Mouse (Mus musculus): ENCODE results near the gene Tmem217. TPM values are rescaled to one million over a fixed set of nuclear protein-coding genes. Genes with fewer than 3 reads are reported as not detected.
"Not testable (repeated sequence)": the region's sequence is repeated elsewhere in the genome, so short reads cannot be mapped to it uniquely, and the experiment has no call there.

Tmem217 gene
- polyA plus RNA-seq, 1 experiment from 2014 or later = 0.62 TPM

DNA sequence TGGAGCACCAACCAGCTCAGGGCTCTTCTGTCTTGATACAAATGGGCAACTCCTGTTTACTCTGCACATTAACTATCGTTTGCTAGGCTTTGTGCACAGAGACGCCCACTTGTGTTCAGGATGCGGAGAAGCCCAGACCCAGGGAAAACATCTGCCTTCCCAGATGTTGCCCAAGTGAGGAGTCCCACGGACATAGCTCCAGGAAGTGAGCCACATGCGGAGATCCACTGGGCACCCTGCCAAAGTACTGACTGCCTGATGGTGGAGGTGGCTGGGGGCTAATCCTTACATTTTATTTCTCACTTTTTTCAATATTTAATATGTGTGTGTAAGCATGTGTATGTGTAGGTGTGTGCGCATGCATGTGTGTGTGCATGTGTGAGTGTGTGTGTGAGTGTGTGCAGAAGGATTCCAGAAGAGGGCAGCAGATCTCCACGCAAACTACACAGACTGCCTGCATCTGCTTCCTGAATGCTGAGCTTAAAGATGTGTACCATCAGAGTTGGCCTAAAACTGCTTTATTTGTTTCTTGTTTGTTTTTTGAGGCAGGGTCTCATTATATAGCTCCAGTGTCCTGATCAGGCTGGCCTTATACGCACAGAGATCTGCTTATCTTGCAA lies 23.5 kb downstream of the Tmem217 start:
- Histone ChIP-seq H3K27me3 (no peaks in the 10 kb centered on the region), H3K4me3 (no peak overlapping the region)
- 75% methylated on average over 8 of the region's 8 CpGs for WGBS

DNA sequence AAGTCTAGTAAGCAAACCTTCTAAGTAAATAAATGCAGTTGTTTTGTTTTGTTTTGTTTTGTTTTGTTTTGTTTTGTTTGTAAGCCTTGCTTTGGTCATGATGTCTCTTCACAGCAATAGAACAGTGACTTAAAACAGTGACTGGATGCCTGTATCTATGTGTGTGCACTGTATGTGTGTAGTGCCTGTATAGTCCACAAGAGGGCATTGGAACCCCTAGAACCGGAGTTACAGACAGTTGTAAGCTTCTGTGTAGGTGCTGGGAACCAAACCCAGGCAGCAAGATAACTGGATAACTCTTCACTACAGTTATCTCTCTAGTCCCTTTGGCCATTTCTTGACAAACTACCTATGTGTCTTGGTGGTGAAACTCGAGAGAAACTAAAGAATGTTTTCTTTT lies 26.6 kb downstream of the Tmem217 start:
- WGBS = 84% methylated on average over 2 of the region's 2 CpGs
- Histone ChIP-seq H3K4me2 (no peak overlapping the region), H3K9ac (no peak overlapping the region), H3K4me3 (no peak overlapping the region), H3K9me3 (replicated peaks) (no peaks in the 10 kb centered on the region), H3K4me1 (replicated peaks) (no peaks in the 10 kb centered on the region), H3K27ac (no peak overlapping the region), H3K36me3 (no peaks in the 10 kb centered on the region), H3K27me3 (no peaks in the 10 kb centered on the region)
- ATAC-seq (replicated peaks; ENCODE audit: insufficient number of reproducible peaks, insufficient read depth, low FRiP score, low read depth) = no peak

More for the DNA sequence above, 23.5 kb downstream of the Tmem217 start:
- no peak overlapping the region for H3K9ac ChIP-seq
- peaks cover 6% of the 10 kb centered on the region for H3K4me1 ChIP-seq (replicated peaks)
- no peaks in the 10 kb centered on the region for H3K9me3 ChIP-seq (replicated peaks)
- H3K27ac ChIP-seq = no peak overlapping the region
- H3K36me3 ChIP-seq = no peaks in the 10 kb centered on the region
- no peak for ATAC-seq (replicated peaks; ENCODE audit: insufficient number of reproducible peaks, insufficient read depth, low FRiP score, low read depth)
- no peak overlapping the region for H3K4me2 ChIP-seq

DNA sequence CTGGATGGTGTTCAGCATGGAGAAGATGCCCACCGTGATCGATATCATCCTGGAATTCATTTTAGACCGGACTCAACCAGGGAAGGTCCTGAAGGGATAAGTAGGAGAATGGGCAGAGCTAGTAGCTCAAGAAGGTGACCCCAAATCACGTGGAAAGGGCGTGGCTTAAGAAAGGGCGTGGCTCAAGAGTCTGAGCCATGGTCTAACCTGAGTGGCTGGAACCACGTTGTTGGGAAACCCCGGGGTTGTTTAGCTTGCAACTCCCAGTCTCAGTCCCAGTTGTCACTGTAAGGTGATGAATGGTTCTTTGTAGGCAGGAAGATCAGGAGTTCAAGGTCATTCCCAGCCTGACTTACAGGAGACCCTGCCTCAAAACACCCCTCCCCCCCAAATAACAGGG lies 32.5 kb downstream of the Tmem217 start:
- Histone ChIP-seq H3K9ac (no peak overlapping the region), H3K4me1 (replicated peaks) (peaks cover under 1% of the 10 kb centered on the region; the same call in 1 of the 2 replicates), H3K9me3 (replicated peaks) (no peaks in the 10 kb centered on the region), H3K27ac (no peak overlapping the region), H3K36me3 (no peaks in the 10 kb centered on the region), H3K4me2 (no peak overlapping the region), H3K27me3 (no peaks in the 10 kb centered on the region), H3K4me3 (no peak overlapping the region)
- WGBS = 70% methylated on average over 8 of the region's 8 CpGs
- no peak for ATAC-seq (replicated peaks; ENCODE audit: insufficient number of reproducible peaks, insufficient read depth, low FRiP score, low read depth)

DNA sequence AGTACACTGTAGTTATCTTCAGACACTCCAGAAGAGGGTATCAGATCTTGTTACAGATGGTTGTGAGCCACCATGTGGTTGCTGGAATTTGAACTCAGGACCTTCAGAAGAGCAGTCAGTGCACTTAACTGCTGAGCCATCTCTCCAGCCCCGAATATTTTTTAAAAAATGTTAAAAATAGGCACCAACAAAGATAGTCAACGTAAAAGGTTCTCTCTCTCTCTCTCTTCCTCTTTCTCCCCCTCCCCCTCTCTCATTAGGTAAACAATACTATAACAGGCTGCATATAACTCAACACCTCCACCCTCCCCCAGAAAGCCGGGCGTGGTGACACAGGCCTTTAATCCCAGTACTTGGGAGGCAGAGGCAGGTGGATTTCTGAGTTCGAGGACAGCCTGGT lies 33.5 kb downstream of the Tmem217 start:
- 73% methylated on average over 5 of the region's 5 CpGs for WGBS
- not testable (repeated sequence) for H3K4me3 ChIP-seq

DNA sequence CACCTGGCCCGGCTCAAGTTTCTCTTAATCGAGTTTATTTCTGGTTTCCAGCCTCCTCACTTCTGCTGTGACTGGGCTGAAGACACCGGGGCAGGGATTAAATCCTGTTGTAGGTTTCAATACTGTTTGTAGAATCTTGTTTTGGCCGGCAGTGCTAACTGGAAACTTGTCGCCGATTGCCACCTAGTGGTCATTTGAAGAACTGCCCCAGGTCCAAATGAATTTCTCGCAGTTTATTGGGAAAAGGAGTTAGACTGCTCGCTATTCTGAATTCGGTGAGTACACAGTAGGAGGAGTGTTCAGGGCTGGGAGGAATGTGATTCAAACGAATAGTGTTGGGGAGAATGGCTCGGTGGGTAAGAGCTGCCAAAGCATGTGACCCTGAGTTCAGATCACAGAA lies 37.8 kb downstream of the Tmem217 start:
- no peak overlapping the region for H3K4me2 ChIP-seq
- ATAC-seq (replicated peaks; ENCODE audit: insufficient number of reproducible peaks, insufficient read depth, low FRiP score, low read depth) = peak; percentile 39; the same call in 1 of the 2 replicates
- peaks cover 9% of the 10 kb centered on the region for H3K4me1 ChIP-seq (replicated peaks)
- H3K9me3 ChIP-seq (replicated peaks) = no peaks in the 10 kb centered on the region
- 2% methylated on average over 11 of the region's 11 CpGs for WGBS
- no peak overlapping the region for H3K27ac ChIP-seq
- no peak overlapping the region for H3K4me3 ChIP-seq
- H3K9ac ChIP-seq = no peak overlapping the region
- H3K27me3 ChIP-seq = no peaks in the 10 kb centered on the region
- H3K36me3 ChIP-seq = no peaks in the 10 kb centered on the region

More for the DNA sequence above, 33.5 kb downstream of the Tmem217 start:
- not testable (repeated sequence) for H3K4me2 ChIP-seq; H3K36me3 ChIP-seq; H3K4me1 ChIP-seq (replicated peaks); ATAC-seq (replicated peaks; ENCODE audit: insufficient number of reproducible peaks, insufficient read depth, low FRiP score, low read depth); H3K27ac ChIP-seq; H3K9ac ChIP-seq; H3K9me3 ChIP-seq (replicated peaks); H3K27me3 ChIP-seq

DNA sequence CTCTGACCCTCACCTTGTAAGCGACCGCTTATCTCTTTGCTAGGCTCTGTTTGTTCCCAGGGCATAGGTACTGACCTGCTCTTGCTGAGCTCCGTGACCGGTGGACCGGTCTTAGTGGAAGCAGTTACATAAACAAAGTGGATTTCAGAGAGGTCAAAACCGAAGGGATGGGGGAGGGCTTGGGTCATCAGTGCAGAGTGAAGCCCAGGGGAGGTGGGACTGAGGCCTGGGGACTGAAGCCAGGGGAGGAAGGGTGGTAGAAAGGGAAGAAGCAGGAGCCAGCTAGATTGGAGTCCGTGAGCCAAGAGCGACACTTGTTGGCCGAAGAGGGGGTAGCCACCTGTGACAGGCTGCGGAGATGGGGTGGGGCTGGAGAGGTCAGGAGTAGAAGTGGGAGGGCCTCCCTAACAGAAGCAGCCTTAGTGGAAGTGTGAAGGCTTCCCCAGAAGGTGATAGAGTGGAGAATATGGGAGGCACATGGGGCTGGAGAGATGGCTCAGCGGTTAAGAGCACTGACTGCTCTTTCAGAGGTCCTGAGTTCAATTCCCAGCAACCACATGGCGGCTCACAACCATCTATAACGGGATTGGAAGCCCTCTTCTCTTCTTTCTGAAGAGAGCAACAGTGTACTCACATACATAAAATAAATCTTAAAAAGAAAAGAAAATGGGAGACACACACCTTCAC lies 39.0 kb downstream of the Tmem217 start:
- WGBS = 34% methylated on average over 13 of the region's 13 CpGs
- Histone ChIP-seq H3K27me3 (no peaks in the 10 kb centered on the region), H3K4me2 (no peak overlapping the region), H3K4me3 (no peak overlapping the region), H3K9me3 (replicated peaks) (no peaks in the 10 kb centered on the region), H3K4me1 (replicated peaks) (peaks cover 9% of the 10 kb centered on the region), H3K36me3 (no peaks in the 10 kb centered on the region), H3K27ac (no peak overlapping the region), H3K9ac (no peak overlapping the region)
- peak; percentile 49; the same call in 1 of the 2 replicates for ATAC-seq (replicated peaks; ENCODE audit: insufficient number of reproducible peaks, insufficient read depth, low FRiP score, low read depth)

DNA sequence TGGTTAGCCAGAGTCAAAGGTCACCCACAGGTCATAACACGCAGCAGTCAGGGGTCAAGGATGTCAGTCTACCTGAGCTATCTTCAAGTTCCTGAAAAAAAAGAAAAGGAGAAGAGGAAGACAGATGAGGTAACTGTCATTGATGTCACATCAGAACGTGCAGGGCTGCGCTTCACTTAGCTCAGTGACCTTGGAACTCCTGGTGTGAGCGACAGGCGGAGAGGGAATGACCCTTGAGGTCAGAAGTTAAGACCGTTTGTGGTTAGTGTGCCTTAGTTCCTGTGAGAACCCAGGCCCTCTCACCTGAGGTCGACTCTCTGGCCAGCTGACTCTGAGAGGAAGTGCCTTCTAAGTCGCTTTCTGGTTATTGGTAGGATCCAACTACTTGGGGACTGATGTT lies 41.5 kb downstream of the Tmem217 start:
- H3K4me3 ChIP-seq = no peak overlapping the region
- no peak for ATAC-seq (replicated peaks; ENCODE audit: insufficient number of reproducible peaks, insufficient read depth, low FRiP score, low read depth)
- 57% methylated on average over 8 of the region's 8 CpGs for WGBS
- H3K4me2 ChIP-seq = no peak overlapping the region
- H3K9me3 ChIP-seq (replicated peaks) = no peaks in the 10 kb centered on the region
- no peaks in the 10 kb centered on the region for H3K27me3 ChIP-seq
- no peaks in the 10 kb centered on the region for H3K36me3 ChIP-seq
- no peak overlapping the region for H3K9ac ChIP-seq
- H3K27ac ChIP-seq = no peak overlapping the region
- H3K4me1 ChIP-seq (replicated peaks) = peaks cover 9% of the 10 kb centered on the region

DNA sequence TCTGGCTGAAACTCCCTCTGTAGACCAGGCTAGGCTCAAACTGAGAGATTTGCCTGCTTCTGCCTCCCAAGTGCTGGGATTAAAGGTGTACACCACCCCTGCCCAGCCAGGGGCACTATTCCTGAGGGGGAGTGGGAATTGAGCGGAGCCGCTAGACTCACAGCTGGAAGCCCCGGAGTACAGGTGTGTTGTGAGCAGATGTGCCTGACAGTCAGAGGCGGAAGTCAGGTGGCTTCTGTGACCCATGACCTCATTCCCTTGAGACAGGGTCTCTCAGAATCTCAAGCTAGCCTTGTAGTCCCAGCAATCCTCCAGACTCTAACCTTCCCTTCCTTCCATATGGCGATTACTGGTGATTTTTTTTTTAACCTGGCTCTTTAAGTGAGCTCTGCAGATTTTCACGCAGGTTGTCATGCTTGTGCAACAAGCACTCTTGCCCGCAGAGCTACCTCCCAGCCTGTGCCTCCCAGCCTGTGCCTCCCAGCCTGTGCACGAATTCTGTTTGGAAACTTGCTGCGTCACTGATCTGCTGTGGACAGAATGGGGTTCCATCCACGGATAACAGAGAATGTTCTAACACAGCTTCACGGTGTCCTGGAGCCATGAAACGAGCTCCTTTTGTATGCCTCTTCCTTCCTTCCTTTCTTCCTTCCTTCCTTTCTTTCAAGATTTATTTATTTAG lies 43.1 kb downstream of the Tmem217 start:
- 71% methylated on average over 12 of the region's 12 CpGs for WGBS
- H3K9me3 ChIP-seq (replicated peaks) = no peaks in the 10 kb centered on the region
- no peak overlapping the region for H3K9ac ChIP-seq

DNA sequence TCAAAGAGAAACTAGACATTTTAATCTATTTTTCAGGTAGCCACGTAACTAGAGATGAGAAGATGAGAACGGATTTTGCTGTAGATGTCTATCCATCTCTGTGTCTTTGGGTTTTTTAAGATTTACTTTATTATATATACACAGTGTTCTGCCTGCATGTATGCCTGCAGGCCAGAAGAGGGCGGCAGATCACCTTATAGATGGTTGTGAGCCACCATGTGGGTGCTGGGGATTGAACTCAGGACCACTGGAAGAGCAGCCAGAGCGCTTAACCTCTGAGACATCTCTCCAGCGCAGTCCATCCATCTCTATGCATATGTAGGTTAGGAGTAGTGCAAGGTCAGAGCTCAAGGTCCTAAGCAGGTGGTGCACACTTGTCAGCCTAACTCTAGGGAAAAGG lies 48.5 kb downstream of the Tmem217 start:
- no peaks in the 10 kb centered on the region for H3K27me3 ChIP-seq
- no peaks in the 10 kb centered on the region for H3K9me3 ChIP-seq (replicated peaks)
- H3K4me2 ChIP-seq = no peak overlapping the region
- WGBS = 79% methylated on average over 5 of the region's 5 CpGs
- peaks cover 8% of the 10 kb centered on the region for H3K4me1 ChIP-seq (replicated peaks)
- H3K36me3 ChIP-seq = no peaks in the 10 kb centered on the region
- ATAC-seq (replicated peaks; ENCODE audit: insufficient number of reproducible peaks, insufficient read depth, low FRiP score, low read depth) = no peak
- no peak overlapping the region for H3K9ac ChIP-seq
- no peak overlapping the region for H3K27ac ChIP-seq
- H3K4me3 ChIP-seq = no peak overlapping the region

More for the DNA sequence above, 43.1 kb downstream of the Tmem217 start:
- ATAC-seq (replicated peaks; ENCODE audit: insufficient number of reproducible peaks, insufficient read depth, low FRiP score, low read depth) = no peak
- H3K27ac ChIP-seq = no peak overlapping the region
- no peaks in the 10 kb centered on the region for H3K36me3 ChIP-seq
- H3K4me1 ChIP-seq (replicated peaks) = peaks cover 3% of the 10 kb centered on the region; the same call in 1 of the 2 replicates
- H3K4me3 ChIP-seq = no peak overlapping the region
- no peak overlapping the region for H3K4me2 ChIP-seq
- H3K27me3 ChIP-seq = no peaks in the 10 kb centered on the region

DNA sequence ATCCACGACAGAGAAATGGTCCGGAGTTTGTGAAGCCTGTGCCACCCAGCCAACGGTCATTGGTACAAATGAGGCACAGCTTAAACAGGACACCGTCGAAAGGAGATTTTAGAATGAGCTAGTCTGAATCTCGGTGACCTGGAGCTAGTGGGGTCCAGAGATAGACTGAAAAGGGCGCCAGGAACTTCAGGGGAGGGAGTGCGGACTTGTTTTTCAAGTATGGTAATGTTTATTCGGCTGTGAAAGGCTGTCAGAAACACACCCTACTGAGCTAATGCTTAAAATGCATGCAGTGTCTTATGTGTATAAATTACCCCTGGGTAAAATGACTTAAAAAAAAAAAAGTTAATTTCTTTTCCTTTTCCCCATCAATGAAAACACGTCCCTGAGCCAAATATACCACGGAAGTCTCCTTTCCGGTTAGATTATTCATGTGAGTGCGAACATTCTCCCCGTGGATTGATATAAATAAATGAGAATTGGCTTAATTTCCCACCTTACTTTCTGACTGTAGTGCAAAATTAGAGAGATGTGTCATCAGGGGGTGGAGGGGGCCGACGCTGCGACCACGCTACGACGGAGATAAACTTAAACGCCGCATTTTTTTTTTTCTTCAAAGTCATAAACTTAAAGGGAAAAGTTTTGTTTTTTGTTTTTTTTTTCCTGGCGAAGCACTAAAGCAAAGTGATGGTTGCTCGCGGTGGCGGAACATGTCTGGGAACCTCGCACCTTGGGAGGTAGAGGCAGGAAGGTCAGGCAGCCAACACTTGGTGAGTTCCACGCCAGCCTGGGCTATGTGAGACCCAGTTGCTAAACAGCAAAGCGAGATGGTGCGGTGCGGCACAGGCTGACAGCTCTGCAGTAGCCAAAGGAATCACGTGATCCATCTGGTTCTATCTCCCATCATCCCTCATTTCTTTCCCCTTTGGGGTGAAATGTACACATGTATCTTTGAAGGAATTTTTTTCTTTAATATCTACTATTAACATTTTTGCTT lies 49.2 kb downstream of the Tmem217 start:
- peak overlapping the region; percentile 20 for H3K4me3 ChIP-seq
- no peak overlapping the region; the same call in none of the 2 replicates for H3K27ac ChIP-seq
- no peaks in the 10 kb centered on the region for H3K9me3 ChIP-seq (replicated peaks)
- no peaks in the 10 kb centered on the region for H3K36me3 ChIP-seq
- H3K9ac ChIP-seq = no peak overlapping the region; the same call in 1 of the 2 replicates
- WGBS = 14% methylated on average over 32 of the region's 32 CpGs
- no peak for ATAC-seq (replicated peaks; ENCODE audit: insufficient number of reproducible peaks, insufficient read depth, low FRiP score, low read depth)
- H3K4me2 ChIP-seq = peak overlapping the region; percentile 62
- H3K27me3 ChIP-seq = no peaks in the 10 kb centered on the region
- peaks cover 8% of the 10 kb centered on the region for H3K4me1 ChIP-seq (replicated peaks)
